Mouse (Mus musculus) hindbrain, embryonic 10.5 days (tissue): ENCODE data around the gene Tomt. TPM values are rescaled to one million over a fixed set of nuclear protein-coding genes. Genes with fewer than 3 reads are reported as not detected.

Experiments used
- DNase-seq: peaks from one replicate; pipeline ENCODE4 v3.0.0-alpha.2; 2017; ENCODE audit warnings: low spot score
- H3K27ac ChIP-seq: fragments of 300-500 bp; sonication (generic); 2 replicates; pipeline ENCODE4 v1.5.1; 2016; ENCODE audit warnings: mild to moderate bottlenecking, moderate library complexity
- H3K27me3 ChIP-seq: fragments of 300-500 bp; sonication (generic); 2 replicates; pipeline ENCODE4 v1.6.1; 2016; ENCODE audit warnings: mild to moderate bottlenecking; ENCODE audit not compliant: poor library complexity, insufficient read depth, severe bottlenecking
- H3K36me3 ChIP-seq: fragments of 300-500 bp; sonication (generic); 2 replicates; pipeline ENCODE4 v1.6.1; 2016; ENCODE audit warnings: mild to moderate bottlenecking, moderate library complexity
- H3K4me1 ChIP-seq: fragments of 300-500 bp; sonication (generic); replicated peaks from 2 replicates; pipeline ENCODE4 v1.6.1; 2016; ENCODE audit warnings: mild to moderate bottlenecking
- H3K4me3 ChIP-seq: fragments of 300-500 bp; sonication (generic); 2 replicates; pipeline ENCODE4 v1.5.1; 2016; ENCODE audit warnings: mild to moderate bottlenecking, moderate library complexity
- H3K9me3 ChIP-seq: fragments of 300-500 bp; sonication (generic); 2 replicates; pipeline ENCODE4 v1.6.1; 2016; ENCODE audit warnings: mild to moderate bottlenecking, moderate library complexity
- WGBS: fragments of 180-500 bp; shearing (Covaris S2); methylation state at CpG from one replicate; pipeline ENCODE4 v1.1.7; 2016; 5-methylcytosine and 5-hydroxymethylcytosine counted together
- polyA plus RNA-seq: library from polyadenylated mRNA; unstranded; fragments of >200 nt; fragmentation: Nextera tagmentation; extraction: Ambion mirVana; gene quantifications from 2 replicates; pipeline ENCODE4 v1.2.1, GENCODE M21; 2016

Gene Tomt
- polyA plus RNA-seq, 1 experiment from 2014 or later: 0.31 TPM

DNA sequence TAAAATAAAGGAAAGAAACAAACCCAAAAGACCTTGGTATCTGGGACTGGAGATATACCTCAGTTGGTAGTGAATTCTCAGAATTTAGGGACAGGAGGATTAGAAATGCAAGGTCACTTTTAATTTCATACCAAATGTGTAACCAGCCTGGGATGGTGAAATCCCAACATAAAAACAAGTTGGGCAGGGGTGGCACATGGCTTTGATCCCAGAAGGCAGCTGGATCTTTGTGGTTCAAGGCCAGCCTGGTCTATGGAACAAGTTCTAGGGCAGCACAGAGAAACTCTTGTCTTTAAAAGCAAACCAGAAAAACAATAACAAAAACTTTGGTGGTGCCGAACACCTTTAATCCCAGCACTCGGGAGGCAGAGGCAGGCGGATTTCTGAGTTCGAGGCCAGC is 38.7 kb downstream of the Tomt start:
- DNase-seq: no peak
- H3K4me3 ChIP-seq: no peak overlapping the region
- H3K27me3 ChIP-seq: no peaks in the 10 kb centered on the region
- H3K4me1 ChIP-seq: peaks cover 20% of the 10 kb centered on the region
- H3K27ac ChIP-seq: no peak overlapping the region
- no peaks in the 10 kb centered on the region for H3K9me3 ChIP-seq
- WGBS: 98% methylated on average over 4 of the region's 4 CpGs
- no peaks in the 10 kb centered on the region for H3K36me3 ChIP-seq

DNA sequence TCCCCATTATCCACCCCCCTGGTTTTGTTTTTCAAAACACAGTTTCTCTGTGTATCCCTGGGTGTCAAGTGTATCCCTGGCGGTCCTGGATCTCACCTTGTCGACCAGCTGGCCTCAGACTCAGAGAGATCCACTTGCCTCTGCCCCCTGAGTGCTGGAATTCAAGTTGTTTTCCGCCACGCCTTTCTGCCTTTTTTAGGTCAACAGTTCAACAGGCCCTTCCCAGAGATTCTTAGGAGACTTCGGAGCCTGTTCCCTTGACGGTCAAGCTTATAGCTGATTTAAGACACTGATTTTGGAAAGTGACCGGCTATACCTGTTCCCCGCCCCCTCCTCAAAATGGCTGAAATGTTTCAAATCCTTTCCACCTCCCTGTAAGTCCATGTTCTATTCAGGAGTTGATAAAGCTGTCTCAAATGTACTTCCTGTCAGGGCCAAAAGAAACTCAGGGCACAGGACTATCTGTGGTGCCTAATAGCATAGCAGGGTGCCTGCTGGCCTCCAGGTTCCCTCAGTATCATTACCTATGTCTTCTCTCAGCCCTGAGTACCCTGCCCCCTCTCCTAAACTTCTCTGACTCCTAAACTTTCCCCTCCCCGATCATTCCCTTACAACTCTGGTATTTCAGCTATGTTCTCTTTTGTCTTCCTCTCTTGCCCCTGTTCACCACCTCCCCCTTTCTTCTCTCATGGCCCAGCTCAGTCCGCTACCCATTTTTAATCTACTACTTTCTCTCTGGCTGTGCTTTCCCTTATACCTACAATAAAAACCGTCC is 39.5 kb downstream of the Tomt start:
- DNase-seq: no peak
- Histone ChIP-seq H3K27ac (no peak overlapping the region), H3K27me3 (no peaks in the 10 kb centered on the region), H3K36me3 (no peaks in the 10 kb centered on the region), H3K4me1 (peaks cover 20% of the 10 kb centered on the region), H3K9me3 (no peaks in the 10 kb centered on the region), H3K4me3 (no peak overlapping the region)
- WGBS: 84% methylated on average over 11 of the region's 11 CpGs

DNA sequence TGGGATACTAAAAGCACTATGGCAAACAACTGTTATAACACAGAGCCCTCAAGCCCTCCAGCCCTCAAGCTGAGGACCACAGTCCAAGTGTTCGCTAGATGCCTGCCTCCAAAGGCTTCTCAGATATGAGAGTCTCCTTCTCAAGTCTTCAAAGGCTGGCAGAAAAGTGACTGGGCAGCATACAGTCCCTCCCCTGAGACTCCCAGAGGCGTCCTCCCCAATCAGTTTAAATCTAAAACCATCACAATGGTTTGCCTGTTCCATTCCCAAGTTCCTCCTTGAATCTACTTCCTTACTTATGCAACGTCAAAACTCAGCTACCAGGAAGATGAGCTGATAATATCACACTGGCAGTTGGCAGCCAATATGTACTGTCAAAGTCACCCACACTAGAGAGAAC is 42.7 kb downstream of the Tomt start, which contains the start of gene Anapc15:
TSS of gene Anapc15 (plus strand) at position 301 of the 400 bp plus-strand sequence.
- 90% methylated on average over 3 of the region's 3 CpGs for WGBS

DNA sequence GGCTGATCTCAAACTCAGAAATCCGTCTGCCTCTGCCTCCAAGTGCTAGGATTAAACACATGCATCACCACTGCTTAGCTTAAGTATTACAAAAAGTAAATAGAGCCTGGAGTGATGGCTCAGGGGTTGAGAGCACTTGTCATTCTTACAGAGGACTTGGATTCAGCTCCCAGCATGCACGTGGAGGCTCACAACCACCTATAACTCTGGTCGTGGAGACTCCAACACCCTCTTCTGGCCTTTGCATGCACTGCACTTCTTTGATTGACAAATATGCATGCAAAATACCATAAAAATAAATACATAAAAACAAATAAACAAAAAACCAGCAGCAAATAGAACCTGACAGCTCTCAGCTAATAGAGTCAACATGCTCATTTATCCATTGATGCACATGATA is 43.9 kb downstream of the Tomt start:
- Histone ChIP-seq H3K27ac (no peak overlapping the region), H3K36me3 (no peaks in the 10 kb centered on the region), H3K9me3 (no peaks in the 10 kb centered on the region), H3K4me1 (peaks cover 5% of the 10 kb centered on the region; the same call in 1 of the 2 replicates), H3K4me3 (no peak overlapping the region), H3K27me3 (no peaks in the 10 kb centered on the region)
- 78% methylated on average over 3 of the region's 3 CpGs for WGBS
- no peak for DNase-seq

More for the DNA sequence above, 42.7 kb downstream of the Tomt start, which contains the start of gene Anapc15:
- no peak for DNase-seq
- no peaks in the 10 kb centered on the region for H3K27me3 ChIP-seq
- H3K9me3 ChIP-seq: no peaks in the 10 kb centered on the region
- no peak within 1 kb of the TSS for H3K4me3 ChIP-seq
- H3K27ac ChIP-seq: no peak within 1 kb of the TSS
- H3K36me3 ChIP-seq: no peaks in the 10 kb centered on the region
- peaks cover 12% of the 10 kb centered on the region for H3K4me1 ChIP-seq

DNA sequence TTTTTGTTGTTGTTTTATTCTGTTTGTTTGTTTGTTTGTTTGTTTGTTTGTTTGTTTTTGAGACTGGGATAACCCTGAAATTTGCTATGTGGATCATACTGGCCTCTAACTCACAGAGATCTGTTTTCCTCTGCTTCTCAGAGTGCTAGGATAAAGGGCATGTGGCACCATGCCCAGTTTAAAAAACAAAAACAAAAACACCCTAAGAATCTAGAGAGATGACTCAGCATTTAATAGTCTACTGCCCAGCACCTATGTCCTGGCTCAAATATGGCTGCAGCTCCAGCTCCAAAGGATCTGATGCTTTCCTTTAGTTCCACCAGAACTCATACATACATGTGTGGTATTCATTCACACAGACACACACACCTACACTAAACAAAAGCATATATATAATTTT is 45.2 kb downstream of the Tomt start:
- no peak for DNase-seq
- Histone ChIP-seq H3K27me3 (no peaks in the 10 kb centered on the region), H3K4me3 (no peak overlapping the region), H3K36me3 (no peaks in the 10 kb centered on the region), H3K4me1 (no peaks in the 10 kb centered on the region), H3K9me3 (no peaks in the 10 kb centered on the region), H3K27ac (no peak overlapping the region)

DNA sequence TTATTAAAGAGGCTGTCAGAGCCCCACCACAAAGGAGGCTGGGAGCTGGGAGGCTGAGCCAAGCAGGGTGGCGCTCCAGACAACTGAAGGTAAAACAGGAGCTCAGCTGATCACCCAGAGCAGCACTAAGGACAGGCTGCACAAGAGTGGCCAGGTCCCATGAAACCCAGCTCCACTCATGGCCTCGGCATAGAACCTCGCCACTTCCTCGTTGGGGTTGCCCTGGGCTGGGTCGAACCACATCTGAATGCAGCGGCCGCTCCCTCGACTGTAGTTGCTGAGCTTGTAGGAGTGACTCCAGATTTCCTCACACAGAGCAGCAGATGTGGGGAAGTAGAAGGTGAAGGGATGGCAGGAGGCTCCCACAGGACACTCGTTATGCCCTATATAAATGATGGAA is 47.8 kb downstream of the Tomt start:
- Histone ChIP-seq H3K9me3 (no peaks in the 10 kb centered on the region), H3K4me3 (no peak overlapping the region), H3K27ac (no peak overlapping the region), H3K27me3 (no peaks in the 10 kb centered on the region), H3K4me1 (no peaks in the 10 kb centered on the region), H3K36me3 (no peaks in the 10 kb centered on the region)
- WGBS: 87% methylated on average over 9 of the region's 9 CpGs
- no peak for DNase-seq

DNA sequence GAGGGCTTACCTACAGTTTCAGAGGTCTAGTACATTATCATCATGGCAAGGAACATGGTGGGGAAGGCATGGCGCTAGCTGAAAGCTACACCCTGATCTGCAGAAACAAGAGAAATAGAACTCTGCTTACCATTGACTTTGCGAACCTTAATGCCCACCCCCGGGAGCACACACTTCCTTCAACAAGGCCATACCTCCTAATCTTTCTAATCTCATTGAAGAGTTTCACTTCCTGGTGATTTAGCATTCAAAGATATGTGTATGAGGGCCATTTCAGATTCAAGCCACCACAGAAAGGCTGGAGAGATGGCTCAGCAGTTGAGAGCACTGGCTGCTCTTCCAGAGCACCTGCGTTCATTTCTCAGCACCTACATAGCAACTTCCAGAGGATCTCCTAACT is 49.1 kb downstream of the Tomt start, which contains the start of gene Folr2:
TSS of gene Folr2 (minus strand) at position 101 of the 400 bp plus-strand sequence.
- H3K27ac ChIP-seq: no peak within 1 kb of the TSS
- H3K4me3 ChIP-seq: no peak within 1 kb of the TSS
- no peaks in the 10 kb centered on the region for H3K36me3 ChIP-seq
- no peaks in the 10 kb centered on the region for H3K27me3 ChIP-seq
- no peaks in the 10 kb centered on the region for H3K4me1 ChIP-seq
- DNase-seq: no peak
- H3K9me3 ChIP-seq: no peaks in the 10 kb centered on the region
- 92% methylated on average over 4 of the region's 4 CpGs for WGBS

DNA sequence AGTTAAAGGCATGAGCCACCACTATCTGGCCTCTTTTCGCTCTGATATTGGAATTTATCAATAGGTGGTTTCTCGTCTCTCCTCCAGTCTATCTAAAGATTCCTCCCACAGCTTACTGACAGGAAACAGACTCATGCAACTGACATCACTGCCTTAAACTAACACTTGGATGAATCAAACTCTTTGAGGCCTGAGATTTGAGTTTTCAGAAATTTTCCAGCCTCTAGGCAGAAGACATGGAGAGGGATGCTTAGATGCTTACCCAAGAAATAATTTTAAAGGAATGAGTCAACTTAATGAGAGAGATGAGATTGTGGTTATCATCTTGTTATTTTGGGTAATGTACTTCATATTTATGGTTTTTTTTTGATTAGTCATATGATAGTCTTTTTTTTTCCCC is 52.3 kb downstream of the Tomt start:
- no peak overlapping the region for H3K27ac ChIP-seq
- no peak for DNase-seq
- no peak overlapping the region for H3K4me3 ChIP-seq
- no peaks in the 10 kb centered on the region for H3K4me1 ChIP-seq
- H3K36me3 ChIP-seq: no peaks in the 10 kb centered on the region
- H3K27me3 ChIP-seq: no peaks in the 10 kb centered on the region
- WGBS: 83% methylated on average over 2 of the region's 2 CpGs
- H3K9me3 ChIP-seq: no peaks in the 10 kb centered on the region

DNA sequence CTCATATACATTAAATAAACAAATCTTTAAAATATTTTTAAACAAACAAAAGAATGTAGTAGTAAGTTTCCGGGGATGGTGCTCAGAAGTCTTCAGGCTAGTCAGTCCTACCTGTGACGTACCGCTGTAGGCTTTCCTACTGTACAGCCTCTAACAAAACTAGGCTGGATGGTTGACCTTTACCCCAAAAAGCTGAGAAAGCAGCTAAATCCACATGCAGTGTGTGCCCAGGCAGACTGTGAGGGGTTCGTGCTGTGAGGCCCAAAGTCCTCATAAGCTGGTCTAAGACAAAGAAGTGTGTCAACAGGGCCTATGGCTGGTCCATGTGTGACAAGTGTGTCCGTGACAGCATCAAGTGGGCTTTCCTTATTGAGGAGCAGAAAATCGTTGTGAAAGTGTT is 53.3 kb downstream of the Tomt start:
- Histone ChIP-seq H3K9me3 (no peaks in the 10 kb centered on the region), H3K4me1 (no peaks in the 10 kb centered on the region), H3K4me3 (no peak overlapping the region), H3K27ac (no peak overlapping the region), H3K36me3 (no peaks in the 10 kb centered on the region), H3K27me3 (no peaks in the 10 kb centered on the region)
- DNase-seq: no peak
- 88% methylated on average over 6 of the region's 6 CpGs for WGBS

DNA sequence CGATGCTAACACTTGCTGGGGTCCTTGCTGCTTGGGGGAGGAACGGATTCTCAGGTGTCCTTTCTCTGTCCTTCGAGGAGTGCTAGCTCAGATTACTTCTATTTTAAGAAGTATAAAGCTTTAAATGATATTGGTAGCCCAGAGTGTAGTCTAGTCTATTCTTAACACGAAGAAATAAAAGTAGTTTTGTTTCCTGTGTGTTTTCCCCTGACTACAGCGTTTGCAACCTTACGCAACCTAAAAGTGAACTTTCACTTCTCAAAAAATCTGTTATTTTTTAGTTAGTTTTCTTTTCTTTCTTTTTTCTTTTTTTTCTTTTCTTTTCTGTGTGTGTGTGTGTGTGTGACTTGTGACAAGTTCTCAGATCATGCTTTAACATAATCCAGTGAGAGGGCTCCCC is 54.5 kb downstream of the Tomt start:
- Histone ChIP-seq H3K27me3 (no peaks in the 10 kb centered on the region), H3K9me3 (no peaks in the 10 kb centered on the region), H3K27ac (no peak overlapping the region), H3K4me1 (no peaks in the 10 kb centered on the region), H3K4me3 (no peak overlapping the region), H3K36me3 (no peaks in the 10 kb centered on the region)
- no peak for DNase-seq
- 85% methylated on average over 6 of the region's 6 CpGs for WGBS

Other genes with a start within 250 kb of the Tomt start
- gene Clpb, start 242.7 kb downstream of the Tomt start, polyA plus RNA-seq: 45.0 and 54.9 TPM in 2 replicates
- gene Phox2a, start 88.0 kb downstream of the Tomt start, polyA plus RNA-seq: 2.2 and 4.7 TPM in 2 replicates
- 37.6 and 37.8 TPM in 2 replicates for gene Inppl1, start 68.1 kb downstream of the Tomt start, polyA plus RNA-seq
- 0.76 TPM in 1 of 2 replicates, not detected in the other for gene Folr2, start 49.2 kb downstream of the Tomt start, polyA plus RNA-seq
- gene Anapc15, start 42.6 kb downstream of the Tomt start, polyA plus RNA-seq: 91.2 and 103 TPM in 2 replicates
- 10.8 and 17.1 TPM in 2 replicates for gene Folr1, start 35.6 kb downstream of the Tomt start, polyA plus RNA-seq
- gene Lamtor1, start 455 bp downstream of the Tomt start, polyA plus RNA-seq: 165 and 173 TPM in 2 replicates
- gene Lrrc51, start 27.5 kb upstream of the Tomt start, polyA plus RNA-seq: 9.6 and 13.8 TPM in 2 replicates
- gene Numa1, start 27.8 kb upstream of the Tomt start, polyA plus RNA-seq: 79.0 and 80.6 TPM in 2 replicates
- 2.4 and 3.8 TPM in 2 replicates for gene Il18bp, start 112.3 kb upstream of the Tomt start, polyA plus RNA-seq
- 30.3 and 32.3 TPM in 2 replicates for gene Rnf121, start 159.1 kb upstream of the Tomt start, polyA plus RNA-seq
- 37.4 and 42.3 TPM in 2 replicates for gene Xndc1, start 159.2 kb upstream of the Tomt start, polyA plus RNA-seq
- 2.0 and 2.2 TPM in 2 replicates for gene Xntrpc, start 159.4 kb upstream of the Tomt start, polyA plus RNA-seq
- not detected in 2 replicates for gene Trpc2, start 176.8 kb upstream of the Tomt start, polyA plus RNA-seq
- 0.78 and 1.7 TPM in 2 replicates for gene Art1, start 195.4 kb upstream of the Tomt start, polyA plus RNA-seq
- gene Art5, start 203.1 kb upstream of the Tomt start, polyA plus RNA-seq: 2.7 and 5.7 TPM in 2 replicates
- not detected in 2 replicates for gene Chrna10, start 210.5 kb upstream of the Tomt start, polyA plus RNA-seq